Mouse (Mus musculus): ENCODE results near the gene Spata6. TPM values are rescaled to one million over a fixed set of nuclear protein-coding genes. Genes with fewer than 3 reads are reported as not detected.

Gene Spata6
- 1 to 10 TPM; 1.5 to 4.1 (median 3.2) TPM for total RNA-seq (2022)

GRCm38 (mm10) chr4:111719776-111720661, at the start of gene Spata6:
Gene Spata6 (plus strand): TSS chr4:111719984.
- peak; percentile 82 to 84 for DNase-seq (ENCODE audit: low spot score in 2 of 2)

GRCm38 (mm10) chr4:111670566-111671421, 49.0 kb upstream of the Spata6 start:
- no peak for DNase-seq (ENCODE audit: low spot score in 2 of 2)

GRCm38 (mm10) chr4:111671440-111671839, 48.3 kb upstream of the Spata6 start:
- DNase-seq (ENCODE audit: low spot score in 2 of 2) = no peak

- no peak for DNase-seq (ENCODE audit: low spot score in 2 of 2)
These were observed 45.9 kb upstream of the Spata6 start for GRCm38 (mm10) chr4:111673904-111674303.

GRCm38 (mm10) chr4:111681926-111682325, 37.9 kb upstream of the Spata6 start:
- no peak for DNase-seq (ENCODE audit: low spot score in 2 of 2)

GRCm38 (mm10) chr4:111682793-111683192, 37.0 kb upstream of the Spata6 start:
- DNase-seq (ENCODE audit: low spot score in 2 of 2) = no peak

DNA sequence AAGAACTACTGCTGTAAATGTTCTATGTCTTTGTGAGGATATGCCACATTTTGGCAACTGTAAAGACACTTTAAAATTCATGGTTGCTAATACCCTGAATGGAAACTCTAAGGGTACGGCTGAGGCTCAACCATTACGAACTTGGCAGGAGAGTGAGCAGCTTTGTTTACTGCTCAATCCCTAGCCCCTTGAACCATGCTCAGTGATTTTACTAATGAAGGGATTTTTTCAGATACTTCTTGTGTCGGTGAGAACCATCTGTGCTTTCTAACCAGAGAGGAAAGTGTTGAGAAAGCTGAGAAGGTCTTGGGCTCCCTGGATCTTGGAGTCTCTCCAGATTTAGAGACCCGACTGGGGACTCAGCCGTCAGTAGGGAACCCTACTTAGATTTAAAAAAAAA, 35.9 kb upstream of the Spata6 start:
- DNase-seq (ENCODE audit: low spot score in 2 of 2) = no peak

DNA sequence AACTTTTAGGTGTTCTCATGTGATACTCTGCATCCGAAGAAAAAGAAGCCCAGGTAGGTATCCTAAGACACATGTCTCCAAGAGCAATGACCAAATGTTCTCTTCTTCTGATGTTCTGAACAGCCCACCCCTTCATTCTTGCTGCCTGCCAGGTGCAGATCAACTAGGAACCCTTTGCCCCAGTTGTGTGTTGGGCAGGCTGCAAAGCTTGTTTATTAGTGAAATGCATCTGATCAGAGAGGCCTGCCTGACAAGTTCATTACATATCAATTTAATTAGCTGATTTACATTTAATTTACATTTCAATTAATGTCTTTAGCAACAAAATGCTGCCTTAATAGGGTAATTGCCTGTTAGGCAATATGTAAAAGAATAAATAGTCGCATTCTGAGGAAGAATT, 33.8 kb upstream of the Spata6 start:
- no peak for DNase-seq (ENCODE audit: low spot score in 2 of 2)

DNA sequence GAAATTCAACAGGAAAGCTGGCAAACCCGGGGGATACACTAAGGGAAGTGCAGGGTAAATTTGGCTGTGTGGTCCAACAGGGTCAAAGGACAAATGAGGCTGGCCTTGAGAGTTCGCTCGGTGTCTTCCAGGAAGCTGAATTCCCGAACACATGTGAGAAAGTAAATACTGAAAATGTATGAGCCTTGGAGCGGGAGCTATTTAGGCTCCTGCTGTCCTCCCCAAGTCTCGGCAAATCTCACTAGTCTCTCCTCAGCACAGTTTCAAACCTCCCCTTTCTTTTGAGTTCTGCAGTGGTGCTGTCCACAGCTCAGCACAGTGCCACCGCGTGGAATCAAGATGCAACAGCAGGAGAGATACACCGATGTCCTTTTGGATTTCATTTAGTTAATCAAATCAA, 32.8 kb upstream of the Spata6 start:
- no peak for DNase-seq (ENCODE audit: low spot score in 2 of 2)

DNA sequence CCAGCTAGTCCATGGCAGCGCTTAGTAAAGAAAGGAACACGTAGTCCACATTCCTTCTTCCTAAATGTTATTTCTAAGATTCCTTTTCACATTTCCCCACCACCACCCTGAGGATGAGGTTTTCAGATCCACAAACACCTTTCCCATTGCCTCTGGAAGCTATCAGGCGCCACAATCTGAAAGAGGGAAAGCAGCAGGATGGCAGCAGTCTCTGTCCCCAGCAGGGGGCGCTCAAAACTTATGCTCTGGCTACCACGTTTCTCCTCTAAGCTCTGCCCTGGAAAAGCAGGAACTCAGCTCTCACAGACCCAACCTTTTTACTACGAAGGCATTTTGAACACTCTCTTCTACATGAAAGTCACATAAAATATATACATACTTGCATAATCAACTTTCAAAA, 32.2 kb upstream of the Spata6 start:
- peak; percentile 47 to 51 for DNase-seq (ENCODE audit: low spot score in 2 of 2)

DNA sequence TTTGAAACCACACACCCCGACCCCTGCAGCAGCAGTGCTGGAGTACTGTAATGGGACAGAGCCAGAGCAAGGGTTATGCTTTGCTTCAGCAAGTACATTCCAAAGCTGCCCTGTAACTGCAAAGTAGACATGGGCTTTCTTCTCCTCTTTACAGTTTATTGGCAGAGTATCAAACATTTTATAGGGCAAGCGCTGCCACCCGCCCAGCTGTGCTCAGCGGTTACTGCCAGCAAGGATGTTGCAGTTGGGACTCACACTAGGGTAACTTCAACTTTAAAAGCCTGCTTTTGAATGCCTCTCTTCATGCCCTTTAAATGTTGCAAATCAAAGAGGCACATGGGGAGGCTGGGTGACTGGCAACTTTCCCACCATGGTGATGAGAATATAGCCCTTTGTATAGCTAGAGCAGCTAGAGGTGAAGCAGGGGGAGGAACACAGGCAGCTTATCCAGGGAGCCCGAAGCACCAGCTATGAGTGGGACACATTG, 28.7 kb upstream of the Spata6 start:
- DNase-seq (ENCODE audit: low spot score in 2 of 2) = no peak

GRCm38 (mm10) chr4:111701381-111701780, 18.4 kb upstream of the Spata6 start:
- no peak for DNase-seq (ENCODE audit: low spot score in 2 of 2)

DNA sequence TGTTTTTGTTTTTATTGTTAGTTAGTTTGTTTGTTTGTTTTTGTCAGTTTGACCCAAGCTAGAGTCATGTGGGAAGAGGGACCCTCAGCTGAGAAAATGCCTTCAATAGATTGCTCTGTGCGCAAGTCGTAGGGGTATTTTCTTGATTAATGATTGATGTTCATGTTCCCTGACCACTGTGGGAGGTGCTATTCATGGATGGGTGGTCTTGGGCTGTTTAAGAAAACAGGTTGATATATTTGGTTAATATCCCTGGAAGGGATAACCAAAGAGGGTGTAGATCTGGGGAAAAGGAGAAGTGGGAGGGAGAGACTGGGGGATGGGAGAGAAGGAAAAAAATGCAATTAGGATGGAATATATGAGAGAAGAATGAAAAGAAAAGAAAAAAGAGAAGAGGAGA, 15.7 kb upstream of the Spata6 start:
- no peak for DNase-seq (ENCODE audit: low spot score in 2 of 2)

GRCm38 (mm10) chr4:111704975-111705374, 14.8 kb upstream of the Spata6 start:
- DNase-seq (ENCODE audit: low spot score in 2 of 2) = no peak

DNA sequence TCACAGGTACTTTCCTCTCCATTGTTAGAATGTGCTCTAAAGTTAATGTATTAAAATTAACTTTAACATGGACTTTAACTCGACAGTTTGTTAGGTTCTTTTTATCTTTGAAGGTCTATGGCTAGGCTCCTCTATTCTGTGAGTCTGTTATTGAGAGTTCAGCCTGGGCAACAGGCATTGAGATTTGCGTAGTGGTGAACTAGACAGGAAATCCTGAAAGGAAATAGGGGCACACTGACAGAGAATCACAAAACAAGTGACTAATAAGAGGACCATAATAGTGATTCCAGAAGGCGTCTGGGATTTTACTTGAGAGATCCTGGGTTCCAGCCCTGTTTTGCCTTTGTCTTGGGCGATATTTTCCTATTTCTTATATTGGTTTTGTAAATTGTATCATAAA, 488 bp upstream of the Spata6 start:
- DNase-seq (ENCODE audit: low spot score in 2 of 2) = no peak

GRCm38 (mm10) chr4:111720662-111721003, 849 bp downstream of the Spata6 start:
- DNase-seq (ENCODE audit: low spot score in 2 of 2) = no peak

GRCm38 (mm10) chr4:111721121-111721840, 1.5 kb downstream of the Spata6 start:
- DNase-seq (ENCODE audit: low spot score in 2 of 2) = no peak

DNA sequence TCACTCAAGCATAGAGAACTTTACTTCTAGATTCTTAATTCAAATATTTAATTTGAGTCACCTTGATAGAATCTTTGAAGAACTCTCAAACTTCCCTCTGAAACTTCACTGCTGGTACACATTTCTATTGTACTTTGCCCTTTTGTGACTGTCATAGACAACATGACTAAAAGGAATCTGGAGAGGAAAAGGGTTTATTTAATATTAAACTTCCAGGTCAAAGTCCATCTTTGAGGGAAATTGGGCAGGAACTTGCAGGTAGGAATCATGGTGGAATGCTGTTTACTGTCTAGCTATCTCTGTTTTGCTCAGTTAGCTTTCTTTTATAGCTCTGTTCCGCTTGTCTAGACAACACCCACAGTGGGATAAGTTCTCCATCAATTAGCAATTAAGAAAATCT, 17.8 kb downstream of the Spata6 start:
- DNase-seq (ENCODE audit: low spot score in 2 of 2) = no peak

GRCm38 (mm10) chr4:111780533-111780932, 60.7 kb downstream of the Spata6 start:
- DNase-seq (ENCODE audit: low spot score in 2 of 2) = no peak

GRCm38 (mm10) chr4:111799892-111800291, 80.1 kb downstream of the Spata6 start:
- DNase-seq (ENCODE audit: low spot score in 2 of 2) = no peak

GRCm38 (mm10) chr4:111803164-111803563, 83.4 kb downstream of the Spata6 start:
- no peak for DNase-seq (ENCODE audit: low spot score in 2 of 2)

DNA sequence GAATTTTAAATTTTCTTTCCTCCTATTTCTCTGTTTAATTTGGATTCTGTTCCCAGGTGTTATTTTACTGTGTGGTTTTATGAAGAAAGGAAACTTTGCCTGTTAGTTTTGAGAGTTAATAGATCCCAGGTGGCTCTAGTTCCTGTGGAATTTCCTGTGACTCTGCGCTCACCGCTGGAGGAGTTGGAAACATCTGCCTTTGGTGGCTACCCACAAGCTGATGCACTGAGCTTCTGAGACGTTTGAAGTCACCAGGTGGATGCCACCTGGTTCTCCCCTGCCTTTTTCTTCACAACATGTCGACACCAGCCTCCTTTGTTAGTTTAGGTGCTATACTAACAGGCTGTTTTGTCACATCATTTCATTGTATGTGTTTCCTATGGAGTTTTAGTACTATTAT, 97.7 kb downstream of the Spata6 start:
- no peak for DNase-seq (ENCODE audit: low spot score in 2 of 2)

Data from gastrocnemius, adult 8-10 months (tissue).